Mouse (Mus musculus): ENCODE data around the gene Sgpp2.
A peak's percentile ranks its signal among the peaks of the same experiment; 100 is the strongest.

Sgpp2 gene

DNA sequence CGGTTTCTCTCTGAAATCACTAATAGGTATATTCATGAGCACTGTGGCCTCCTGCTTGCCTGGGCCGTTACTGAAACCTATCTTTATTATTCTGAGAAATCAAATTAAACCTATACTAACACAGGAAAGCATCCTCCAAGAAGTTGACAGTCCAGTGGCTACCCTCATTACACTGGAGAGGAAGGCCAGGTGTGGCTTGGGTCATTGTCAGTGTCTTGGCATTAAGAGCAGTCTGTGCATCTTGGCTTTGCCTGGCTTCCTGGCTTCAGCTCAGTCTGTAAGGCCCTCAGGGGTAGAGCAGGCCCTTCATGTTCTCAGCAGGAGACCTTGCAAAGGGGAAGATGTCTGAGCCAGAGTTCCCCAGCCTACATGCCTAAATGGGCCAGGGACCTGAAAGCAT, 99.3 kb downstream of the Sgpp2 start:
- no peak for DNase-seq

DNA sequence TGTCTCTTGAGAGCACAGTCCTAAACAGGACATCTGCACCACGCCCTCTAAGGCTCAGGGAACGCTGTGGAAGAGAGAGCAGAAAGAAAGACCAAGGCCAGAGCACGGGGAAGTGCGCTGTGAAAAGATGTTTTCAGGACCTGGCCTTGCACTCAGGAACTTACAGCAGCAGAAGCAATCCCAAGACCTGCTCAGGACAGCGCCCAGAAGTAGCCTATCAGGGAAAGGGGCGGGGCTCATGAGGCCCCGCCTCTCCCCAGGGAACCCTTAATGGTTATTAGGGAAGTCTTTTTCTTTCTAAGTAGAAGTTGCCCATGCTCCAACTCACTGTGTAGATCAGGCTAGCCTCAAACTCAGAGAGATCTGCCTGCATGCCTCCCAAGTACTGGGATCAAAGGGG, 102.5 kb downstream of the Sgpp2 start:
- no peak for DNase-seq

DNA sequence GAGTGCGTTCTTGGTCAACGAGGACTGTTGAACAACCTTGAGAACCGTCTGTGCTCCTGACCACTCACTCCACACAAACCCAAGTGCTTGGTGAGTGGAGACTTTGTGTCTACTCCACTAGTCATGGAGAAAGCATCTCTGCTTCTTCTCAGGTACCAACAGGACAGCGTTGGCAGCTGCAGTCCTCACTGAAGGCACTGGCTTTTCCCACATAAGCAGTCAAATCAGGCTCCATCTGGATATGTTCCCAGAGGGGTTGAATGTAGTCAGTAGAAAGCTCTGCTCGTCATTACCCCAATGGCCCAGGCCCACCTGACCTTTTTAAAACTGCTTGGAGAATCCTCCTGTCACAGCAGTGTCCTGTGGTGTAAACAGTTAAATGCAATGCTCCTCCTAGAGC, 104.3 kb downstream of the Sgpp2 start:
- no peak for DNase-seq

DNA sequence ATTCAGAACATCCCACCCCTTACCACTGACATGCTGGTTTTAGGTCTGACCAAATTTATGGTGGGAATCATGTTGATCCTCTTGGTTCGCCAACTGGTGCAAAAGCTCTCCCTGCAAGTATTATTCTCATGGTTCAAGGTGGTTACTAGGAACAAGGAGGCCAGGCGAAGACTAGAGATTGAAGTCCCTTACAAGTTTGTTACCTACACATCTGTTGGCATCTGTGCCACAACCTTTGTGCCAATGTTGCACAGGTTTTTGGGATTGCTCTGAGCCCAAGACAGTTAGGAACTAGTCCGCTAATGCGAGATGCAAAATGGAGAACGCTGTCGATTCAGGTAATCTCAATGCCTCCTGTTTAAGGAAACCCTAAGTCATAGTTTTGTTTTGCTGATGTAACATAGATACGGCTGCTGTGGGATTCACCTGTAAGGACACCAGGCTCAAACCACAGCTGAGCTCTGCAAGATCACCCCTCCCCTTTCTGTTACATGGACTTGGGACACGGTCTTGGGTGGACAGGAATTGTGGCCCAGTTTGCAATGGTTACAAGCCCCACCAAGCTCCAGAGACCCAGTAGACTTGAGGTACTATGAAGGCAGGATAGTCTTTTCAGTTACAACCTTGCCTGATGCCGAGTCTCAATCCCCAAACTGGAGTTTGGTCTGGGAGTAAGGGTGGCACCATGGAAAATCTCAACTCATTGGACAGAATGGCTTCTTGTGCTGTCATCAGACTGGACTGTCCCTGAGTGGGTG, 107.2 kb downstream of the Sgpp2 start:
- DNase-seq: no peak

DNA sequence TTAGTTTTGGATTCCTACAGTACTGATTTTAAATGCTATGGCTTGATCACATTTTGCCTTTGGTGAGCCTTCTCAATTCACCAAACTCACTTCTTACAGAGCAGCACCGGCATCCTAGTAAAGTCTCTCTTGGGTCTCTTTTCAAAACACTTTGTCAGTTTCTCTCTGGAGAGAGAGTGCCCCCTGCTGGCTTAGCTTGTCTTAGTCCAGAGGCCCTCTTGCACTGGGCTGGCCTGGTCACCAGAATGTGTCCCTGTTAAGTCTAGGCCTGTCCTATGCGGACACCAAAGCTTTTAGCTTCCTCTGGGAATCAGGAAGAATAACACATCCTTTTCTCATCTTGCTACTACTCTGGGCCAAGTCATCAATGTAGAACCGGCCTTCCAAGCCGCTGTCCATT, 109.4 kb downstream of the Sgpp2 start:
- peak; percentile 80 for DNase-seq

DNA sequence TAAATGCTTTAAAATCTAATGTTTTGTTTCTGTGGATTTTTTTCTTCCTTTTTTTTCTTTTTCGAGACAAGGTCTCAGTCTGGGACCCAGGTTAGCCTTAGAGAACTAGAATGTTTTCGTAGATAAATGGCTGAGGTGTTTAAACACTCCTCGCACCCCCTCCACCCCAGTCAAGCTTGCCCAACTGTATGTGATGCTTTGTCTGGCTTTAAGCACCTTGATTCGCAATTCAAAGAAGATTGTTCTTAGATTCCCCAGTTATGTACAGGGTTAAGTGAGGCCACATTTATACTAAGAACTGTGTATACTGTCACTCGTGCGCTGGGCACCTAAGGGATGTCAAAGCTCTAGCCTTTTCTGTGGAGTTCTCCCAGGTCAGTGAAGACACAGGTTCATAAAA, 110.1 kb downstream of the Sgpp2 start:
- DNase-seq: no peak

DNA sequence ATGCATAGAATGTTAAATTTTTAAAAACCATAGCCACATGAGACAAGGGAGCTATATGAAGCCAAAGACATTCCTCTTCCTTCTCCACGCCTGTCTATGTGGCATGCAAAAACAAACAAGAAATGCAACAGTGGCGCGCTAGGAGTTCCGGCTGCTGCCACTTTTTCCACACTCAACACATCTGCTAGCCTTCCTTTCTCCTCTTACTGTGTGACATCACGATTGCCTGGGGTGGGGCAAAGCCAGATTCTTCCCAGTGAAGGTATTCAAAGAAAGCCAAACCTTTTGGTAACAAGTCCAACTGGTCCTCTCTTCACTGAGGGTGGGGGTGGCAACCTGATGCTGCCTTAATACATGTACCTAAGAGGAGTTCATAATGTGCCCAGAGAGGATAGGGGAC, 111.6 kb downstream of the Sgpp2 start:
- DNase-seq: no peak

DNA sequence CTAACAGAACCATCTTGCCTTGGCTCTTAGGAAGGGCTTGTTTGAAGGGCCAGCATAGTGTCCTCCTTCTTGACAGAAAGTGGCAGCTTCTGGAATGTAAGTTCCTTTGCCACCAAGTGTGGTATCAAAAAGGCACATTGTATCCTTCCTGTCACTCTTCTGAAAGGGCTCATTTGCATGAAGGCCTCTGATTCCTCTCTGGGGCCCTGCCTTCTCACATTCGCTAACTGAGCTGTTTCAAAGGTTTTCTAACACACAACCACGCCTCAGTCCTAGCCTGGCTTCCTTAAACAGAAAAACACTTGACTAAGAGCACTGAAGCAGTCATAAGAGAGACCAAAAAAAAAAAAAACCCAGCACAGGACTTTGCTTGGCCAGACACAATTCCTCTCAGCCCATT, 112.4 kb downstream of the Sgpp2 start:
- DNase-seq: no peak

DNA sequence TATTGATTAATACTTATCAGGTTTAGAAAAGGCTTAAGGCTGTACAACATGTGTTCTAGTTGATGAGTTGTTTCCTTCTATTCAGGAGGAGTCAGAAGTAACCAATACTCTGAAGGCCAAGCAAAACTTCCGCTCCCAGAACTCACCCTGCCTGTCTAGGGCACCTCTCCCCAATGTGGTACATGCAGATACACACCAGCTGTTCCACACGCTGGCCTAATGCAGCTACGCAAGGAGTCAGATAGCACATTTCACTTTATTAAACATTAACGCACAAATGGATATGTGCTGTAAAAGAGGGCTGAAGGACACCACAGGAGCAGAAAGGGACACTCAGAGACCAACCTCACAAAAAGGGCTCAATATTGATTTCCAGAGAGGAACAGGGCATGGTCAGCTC, 114.7 kb downstream of the Sgpp2 start:
- DNase-seq: no peak

DNA sequence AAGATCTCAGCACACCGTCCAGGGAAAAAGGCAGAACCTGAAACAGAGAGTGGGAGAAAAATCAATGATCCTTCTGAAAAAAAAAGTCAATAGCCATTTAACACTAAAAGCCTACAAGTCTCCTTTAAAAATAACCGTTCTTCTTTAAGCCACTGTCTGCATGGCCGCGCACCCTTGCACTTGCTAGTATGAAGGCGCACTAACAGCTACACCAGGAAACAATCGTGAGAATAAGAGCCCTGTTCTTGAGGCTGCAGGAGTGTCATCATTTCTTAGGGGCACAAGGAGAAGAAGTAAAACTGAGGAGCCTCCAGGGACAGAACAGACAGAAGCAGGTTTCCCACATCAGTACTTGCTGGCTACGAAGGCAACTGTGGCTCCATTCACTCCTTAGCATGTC, 115.2 kb downstream of the Sgpp2 start:
- no peak for DNase-seq

DNA sequence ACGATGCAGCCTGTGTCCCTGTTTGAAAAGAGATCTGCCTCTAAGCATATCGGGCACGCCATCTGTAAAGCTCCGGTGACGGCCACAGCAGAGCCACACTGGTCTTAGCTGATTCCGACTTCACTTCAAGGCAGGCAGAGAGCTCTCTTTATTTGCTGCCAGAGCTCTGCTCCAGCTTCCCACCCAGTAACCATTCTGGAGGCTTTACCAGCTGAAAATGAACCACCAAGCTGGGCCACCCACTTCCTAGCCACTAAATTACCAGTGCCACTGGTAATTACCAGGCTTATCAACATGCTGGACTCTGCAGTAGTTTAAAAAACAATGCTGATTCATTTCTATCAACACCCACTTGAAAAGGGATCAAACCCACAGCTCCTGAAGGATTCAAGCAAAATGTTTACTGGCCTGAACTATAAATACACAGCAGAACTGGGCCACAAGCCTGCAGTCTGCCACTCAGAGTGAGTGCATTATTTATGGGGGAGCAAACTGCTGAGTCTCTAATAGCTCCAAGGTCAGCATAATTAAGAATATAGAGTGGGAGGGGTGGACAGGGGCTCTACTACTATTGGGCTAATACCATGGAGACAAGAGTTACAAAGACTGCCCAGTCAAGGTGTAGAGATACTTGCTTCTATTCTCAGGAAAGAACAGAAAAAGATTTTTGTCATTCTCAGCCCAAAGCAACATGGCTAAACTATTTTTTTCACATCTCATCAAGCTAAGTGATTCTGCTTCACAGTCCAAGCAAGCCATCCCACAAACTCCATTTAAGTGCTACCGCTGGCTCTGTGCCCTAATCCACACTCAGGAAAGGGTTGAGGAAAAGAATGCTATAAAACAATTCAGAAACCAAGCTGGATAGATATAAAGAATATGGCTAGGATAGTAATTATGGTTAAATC, 115.9 kb downstream of the Sgpp2 start:
- DNase-seq: peak; percentile 43

DNA sequence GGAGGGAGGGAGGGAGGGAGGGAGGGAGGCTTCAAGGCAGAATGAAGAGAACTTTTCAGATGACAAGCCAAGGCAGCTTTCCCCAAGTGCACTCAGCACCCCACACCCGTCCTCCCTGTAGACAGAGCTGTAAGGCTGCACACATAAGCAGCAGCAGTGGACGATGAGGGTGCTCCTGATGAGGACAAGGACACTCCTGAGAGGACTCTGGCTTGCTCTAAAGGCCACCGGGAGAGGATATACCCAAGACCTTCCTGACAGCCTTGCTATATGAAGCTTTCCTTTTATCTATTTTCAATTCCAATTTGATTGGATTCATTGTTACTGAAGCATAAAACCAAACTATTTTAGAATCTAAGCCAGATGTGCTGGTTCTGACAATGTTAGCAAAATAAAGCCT, 116.7 kb downstream of the Sgpp2 start:
- no peak for DNase-seq

DNA sequence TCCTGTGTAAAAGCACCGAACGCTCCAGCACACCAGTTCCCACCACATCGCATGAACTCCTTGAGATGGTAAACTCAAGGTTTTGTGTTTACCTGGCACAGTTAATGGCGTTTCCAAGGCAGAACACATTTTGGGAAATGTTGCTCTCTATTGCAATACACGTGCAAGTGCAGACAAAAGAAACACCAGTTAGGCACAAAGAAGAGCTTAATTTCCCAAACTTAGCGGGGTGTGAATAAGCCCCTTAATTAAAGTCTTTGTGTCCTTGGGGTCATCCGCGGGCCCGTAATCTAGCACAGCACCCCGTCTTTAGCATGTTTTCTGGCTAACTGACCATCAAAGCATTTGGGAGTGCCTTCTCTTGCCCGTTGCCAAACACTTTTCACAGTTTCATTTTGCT, 118.7 kb downstream of the Sgpp2 start:
- no peak for DNase-seq

DNA sequence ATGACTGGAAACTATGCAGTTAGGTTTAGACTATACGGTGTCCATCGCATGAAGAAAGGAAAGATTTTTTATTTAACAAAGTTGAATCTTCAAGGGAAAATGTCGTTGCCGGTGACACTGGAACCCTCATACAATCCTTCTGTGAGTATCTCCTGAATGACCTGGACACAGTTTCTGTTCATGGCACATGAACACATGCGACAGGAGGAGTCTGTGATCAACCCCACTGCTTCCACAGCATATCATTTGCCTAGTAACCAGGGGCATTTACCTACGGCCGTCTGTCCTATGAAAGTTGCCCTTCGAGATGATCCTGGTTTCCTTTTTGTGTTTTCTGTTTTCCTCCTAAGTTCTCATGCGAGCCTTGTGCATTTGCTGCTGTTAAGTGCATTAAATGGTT, 123.3 kb downstream of the Sgpp2 start:
- DNase-seq: no peak

DNA sequence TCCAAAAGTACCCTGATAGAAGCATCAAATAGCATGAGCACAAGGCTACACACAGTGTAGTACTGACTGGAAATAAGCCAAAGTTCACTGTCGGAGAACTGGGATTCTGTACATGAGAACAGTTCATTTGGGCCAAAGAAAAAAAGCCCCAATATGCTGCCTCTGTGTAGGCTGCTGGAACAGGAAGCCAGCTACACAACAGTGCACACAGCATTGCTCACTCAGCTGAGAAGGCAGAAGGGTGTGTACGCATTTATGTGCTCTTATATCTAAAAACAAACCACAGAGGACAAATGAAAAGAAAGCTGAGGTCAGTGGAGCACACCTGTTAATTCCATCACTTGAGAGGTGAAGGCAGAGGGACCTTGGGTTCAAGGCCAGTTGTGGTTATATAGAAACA, 125.8 kb downstream of the Sgpp2 start:
- DNase-seq: no peak

DNA sequence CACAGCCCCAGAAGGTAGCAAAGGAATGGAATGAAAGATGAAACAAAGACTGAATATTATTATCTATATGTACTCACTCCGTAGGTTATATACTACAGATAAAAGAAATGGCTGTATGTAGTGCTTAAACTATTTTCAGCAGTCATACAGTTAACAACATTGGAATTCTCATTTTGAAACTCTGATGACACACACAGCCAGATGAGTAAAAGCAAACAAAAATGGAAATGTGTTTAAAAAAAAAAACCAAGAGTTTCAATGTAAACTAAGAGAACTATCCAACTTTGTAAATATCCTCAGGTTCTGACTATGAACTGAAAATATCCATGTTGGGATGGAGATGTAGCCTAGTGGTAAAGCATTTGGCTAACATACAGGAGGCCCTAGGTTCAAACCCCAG, 126.3 kb downstream of the Sgpp2 start:
- no peak for DNase-seq

DNA sequence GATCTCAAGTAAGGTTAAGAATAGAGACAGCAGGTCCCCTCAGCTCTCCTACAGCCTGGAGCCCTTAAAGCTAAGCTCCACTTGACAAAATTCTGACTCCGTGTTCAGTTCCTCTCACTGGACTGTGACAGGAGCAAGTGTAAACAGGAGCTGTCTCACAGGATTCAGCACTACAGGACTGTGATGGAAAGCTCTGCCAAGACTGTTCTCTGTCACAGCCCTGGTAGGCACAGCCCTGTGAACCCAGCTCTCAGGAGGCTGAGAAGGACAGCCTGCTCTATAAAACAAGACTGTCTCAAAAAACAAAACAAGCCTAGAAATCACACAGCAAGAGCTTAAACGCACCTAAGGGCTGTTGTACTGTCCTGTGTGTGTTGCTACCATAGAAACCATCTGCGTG, 127.0 kb downstream of the Sgpp2 start:
- DNase-seq: no peak

DNA sequence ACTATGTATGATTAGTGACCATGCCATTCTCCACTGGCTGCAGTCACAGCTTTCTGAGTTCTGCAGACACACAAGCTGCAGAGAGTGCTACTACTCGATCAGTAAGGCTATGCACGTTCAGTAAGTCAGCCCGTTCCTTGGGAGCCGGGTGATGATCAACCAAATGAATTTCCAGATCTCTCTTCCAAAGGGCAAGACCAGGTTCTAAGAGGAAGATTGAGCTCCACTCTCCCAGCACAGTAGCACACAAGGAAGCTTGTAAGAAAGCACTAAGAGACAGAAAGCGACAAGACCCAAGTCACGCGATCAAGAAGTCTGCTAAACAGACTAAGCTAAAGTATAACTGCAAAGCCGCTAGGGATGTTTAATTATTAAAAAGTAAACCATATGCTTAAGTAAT, 130.6 kb downstream of the Sgpp2 start:
- no peak for DNase-seq

DNA sequence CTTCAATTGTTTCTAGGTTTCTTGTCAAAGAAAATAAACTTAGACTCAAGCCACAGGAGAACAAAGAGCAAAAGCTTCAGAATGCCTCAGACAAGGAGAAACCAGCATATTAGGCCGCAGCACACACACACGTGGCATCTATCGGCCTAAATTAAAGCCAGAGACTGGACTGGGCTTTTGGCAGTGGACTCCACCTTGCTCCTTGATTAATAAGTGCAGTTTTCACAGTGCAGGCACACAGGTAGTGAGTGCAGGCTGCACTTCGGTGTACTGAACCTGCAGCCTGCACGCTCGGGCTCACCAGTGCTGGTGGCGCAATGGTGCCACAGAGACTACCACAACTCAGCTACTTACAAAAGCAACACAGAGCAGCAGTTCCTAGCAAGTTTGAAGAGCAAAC, 132.9 kb downstream of the Sgpp2 start:
- no peak for DNase-seq

DNA sequence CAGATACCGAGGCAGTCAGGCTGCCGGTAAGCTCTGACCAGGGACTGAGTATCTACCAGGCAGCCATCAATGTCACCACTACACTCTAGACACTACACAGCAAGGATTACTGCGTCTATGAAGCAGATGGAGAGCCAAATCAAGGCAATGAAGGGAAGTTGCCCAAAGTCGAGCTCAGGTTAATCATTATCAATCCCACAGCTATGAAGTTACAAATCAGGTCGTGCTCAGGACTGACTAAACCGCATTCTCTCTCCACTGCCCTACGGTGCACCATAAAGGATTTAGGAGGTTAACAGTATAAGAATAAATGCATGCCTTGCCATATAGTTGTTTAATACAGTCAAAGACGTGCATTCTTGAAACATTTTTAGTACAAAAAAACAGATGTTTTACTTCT, 136.1 kb downstream of the Sgpp2 start:
- no peak for DNase-seq

DNA sequence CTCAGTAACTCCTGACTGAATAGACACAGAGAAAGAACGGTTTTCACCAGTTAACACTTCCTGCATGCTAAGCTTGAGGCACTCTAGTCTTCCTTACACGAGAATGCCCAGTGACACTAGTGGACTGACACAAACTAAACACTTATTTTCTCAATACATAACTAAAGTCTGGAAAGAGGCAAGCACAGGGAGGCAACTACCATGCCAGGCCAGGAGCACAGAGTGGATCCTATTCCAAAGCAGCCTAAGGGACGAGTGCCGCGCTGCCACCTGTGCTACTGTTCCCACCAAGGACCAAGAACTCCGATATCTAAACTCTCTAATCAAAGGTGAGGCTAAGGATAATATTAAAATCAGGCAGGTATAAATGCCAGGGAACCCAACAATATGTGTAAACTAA, 136.6 kb downstream of the Sgpp2 start:
- DNase-seq: no peak

DNA sequence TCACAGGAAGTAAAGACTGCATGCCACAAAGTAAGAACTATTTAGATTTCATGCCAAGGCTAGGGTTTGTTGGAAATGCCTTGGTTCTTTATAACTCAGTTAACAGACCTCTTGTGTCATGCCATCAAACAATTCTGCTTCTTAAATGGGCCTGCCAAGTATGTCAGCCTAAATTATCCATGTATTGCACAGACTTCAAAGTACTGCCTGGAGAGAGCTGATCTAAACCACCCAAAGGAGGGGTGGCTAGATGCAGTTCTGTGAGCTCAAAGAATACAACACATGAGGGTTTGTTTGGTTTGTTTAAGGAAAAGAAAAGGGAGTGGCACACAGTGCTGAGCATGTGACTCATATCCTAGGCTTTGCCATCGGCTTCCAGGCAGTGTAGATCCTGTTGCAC, 137.9 kb downstream of the Sgpp2 start:
- DNase-seq: no peak

DNA sequence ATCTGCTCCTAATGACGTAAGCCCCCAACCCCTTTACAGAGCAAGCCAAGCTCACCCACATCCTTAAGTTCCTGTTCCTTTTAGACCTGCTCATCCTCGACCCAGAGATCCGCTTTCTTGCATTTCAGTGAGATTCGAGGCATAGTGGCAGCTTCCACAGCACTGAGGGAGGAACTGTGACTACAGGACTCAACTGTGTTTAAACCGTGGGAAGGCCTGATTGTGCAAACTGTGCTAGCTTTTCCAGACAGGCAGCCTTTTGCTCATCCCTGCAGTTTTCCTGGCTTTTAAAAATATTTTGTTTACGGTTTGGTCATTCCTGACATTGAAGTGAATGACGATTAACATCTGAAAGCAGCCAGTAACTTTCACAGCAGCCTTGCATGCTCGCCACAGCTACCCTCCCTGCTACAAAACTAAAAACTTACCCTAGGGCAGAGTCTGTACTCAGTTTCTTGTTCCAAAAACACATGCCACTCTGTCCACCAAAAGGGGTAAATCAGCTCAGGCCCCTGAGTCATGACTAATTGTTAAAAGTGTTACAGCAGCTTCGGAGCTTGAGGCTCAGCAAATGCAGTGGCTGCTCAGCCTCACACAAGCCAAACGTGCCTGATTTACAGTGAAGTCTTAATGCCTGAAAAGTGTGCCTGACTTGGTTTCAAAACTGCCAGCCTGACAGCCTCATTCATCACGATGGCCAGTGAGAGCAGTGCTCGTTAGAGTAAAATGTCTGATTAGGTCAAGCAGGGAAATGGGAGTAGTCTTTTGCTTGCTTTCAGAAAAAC, 141.1 kb downstream of the Sgpp2 start:
- DNase-seq: no peak

DNA sequence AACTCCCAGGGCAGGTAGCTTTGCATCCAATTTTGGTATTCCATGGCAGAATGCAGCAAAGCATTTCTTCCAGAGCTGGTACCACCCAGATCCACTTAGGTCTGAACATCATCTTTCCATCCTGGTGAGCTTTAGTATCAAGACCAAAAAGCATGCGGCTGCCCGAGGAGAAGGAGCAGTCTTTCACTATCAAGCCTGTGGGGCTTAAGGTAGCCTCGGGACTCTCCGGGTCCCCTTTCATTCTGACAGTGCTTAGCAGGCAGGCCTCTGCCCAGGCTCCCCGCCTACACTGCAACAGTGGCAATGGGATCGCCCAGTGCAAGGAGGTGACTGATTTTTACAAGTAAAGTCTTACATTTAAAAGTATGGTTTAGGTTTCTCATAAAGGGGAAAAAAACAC, 142.4 kb downstream of the Sgpp2 start:
- DNase-seq: no peak

Measured in right cerebral cortex, postnatal 14 days (tissue).